Mouse (Mus musculus): ENCODE results near the gene Cd24a.

Gene Cd24a

GRCm38 (mm10) chr10:43581260-43581659 lies 3.2 kb downstream of the Cd24a start:
- DNase-seq (ENCODE audit: low read depth, low spot score): no peak

DNA sequence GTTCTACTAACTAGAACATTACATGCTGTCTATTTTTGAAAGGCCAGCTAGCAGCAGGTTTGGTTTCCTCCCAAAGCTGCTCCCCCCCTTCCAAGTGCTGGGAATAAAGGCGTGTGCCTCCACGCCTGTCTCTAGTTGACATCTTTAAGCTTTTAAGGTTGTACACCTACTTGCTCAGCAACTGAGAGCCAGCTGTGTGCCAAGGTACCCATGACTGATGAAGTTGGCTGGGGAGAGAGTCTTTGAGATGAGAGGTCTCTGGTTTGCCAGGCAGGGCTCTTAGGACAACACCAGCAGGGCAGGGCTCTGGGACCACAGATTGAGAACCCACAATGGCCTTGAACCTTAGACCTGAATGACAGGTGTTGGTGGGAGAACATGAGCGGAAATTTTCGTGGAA lies 6.5 kb downstream of the Cd24a start:
- no peak for DNase-seq (ENCODE audit: low read depth, low spot score)

DNA sequence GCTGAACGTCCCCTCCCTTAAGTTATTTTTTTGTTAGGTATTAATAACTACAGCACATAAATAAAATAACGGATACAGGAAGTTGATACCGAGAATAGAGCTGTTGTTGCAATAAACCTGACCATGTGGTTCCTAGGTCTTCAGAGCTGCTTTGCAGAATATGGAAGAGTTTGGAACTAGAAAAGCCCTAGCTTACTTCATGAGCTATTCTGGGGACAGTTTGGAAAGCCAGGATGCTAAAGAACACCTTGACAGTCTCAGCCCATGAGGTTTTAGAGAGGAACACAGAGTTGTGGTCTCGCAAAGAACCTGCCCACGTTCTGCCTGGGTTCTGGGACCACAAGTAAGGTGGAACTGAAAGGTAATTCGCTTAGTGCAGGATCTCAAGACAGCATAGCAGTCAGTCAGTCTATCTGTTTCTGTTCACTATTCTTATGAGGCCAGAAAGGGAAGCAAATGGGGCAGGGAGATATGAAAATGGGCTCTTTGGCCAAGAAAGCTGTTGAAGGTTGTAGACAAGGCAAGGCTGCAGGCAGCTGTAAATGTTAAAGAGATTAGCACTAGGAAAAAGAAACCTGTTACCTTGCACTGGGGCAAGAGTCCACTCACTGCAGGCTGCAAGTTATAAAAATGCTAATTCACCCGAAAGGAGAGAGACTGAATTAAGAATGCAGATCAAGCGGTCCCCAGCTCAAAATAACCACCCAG lies 10.5 kb downstream of the Cd24a start:
- DNase-seq (ENCODE audit: low read depth, low spot score): no peak

- no peak for DNase-seq (ENCODE audit: low read depth, low spot score)
Measured at GRCm38 (mm10) chr10:43591477-43591876, 13.4 kb downstream of the Cd24a start.

GRCm38 (mm10) chr10:43593182-43593581 lies 15.1 kb downstream of the Cd24a start:
- peak; percentile 6 for DNase-seq (ENCODE audit: low read depth, low spot score)

DNA sequence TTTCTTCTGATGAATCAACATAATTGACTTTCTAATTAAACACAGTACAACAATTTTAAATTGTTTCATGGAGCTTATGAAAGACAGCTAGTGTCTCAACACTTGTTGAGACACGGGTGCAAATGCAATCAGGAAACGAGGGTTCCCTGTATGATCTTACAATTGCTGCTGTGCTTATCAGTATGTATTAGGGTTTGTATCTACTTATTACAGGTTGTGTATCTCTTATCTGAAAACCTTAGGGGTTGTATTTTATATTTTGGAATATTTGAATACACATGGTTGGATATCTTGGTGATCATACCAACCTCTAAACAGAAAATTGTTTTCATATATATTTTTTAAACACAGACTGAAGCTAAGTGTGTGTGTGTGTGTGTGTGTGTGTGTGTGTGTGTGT lies 16.1 kb downstream of the Cd24a start:
- DNase-seq (ENCODE audit: low read depth, low spot score): no peak

DNA sequence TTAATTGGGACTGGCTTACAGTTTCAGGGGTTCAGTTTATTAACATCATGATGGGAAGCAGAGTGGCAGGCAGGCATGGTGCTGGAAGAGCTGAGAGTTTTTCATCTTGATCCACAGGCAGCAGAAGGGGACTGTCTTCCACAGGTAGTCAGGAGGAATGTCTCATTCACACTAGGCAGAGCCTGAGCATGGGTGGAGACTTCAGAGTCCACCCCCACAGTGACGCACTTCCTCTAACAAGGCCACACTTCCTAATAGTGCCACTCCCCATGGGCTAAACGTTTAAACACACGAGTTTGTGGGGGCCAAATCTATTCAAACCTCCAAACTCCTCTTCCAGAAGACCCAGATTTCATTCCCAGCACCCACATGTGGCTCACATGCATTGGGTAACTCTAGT lies 16.8 kb downstream of the Cd24a start:
- no peak for DNase-seq (ENCODE audit: low read depth, low spot score)

GRCm38 (mm10) chr10:43598067-43598726 lies 20.1 kb downstream of the Cd24a start:
- no peak for DNase-seq (ENCODE audit: low read depth, low spot score)

- no peak for DNase-seq (ENCODE audit: low read depth, low spot score)
Measured at GRCm38 (mm10) chr10:43601039-43601438, 23.0 kb downstream of the Cd24a start.

DNA sequence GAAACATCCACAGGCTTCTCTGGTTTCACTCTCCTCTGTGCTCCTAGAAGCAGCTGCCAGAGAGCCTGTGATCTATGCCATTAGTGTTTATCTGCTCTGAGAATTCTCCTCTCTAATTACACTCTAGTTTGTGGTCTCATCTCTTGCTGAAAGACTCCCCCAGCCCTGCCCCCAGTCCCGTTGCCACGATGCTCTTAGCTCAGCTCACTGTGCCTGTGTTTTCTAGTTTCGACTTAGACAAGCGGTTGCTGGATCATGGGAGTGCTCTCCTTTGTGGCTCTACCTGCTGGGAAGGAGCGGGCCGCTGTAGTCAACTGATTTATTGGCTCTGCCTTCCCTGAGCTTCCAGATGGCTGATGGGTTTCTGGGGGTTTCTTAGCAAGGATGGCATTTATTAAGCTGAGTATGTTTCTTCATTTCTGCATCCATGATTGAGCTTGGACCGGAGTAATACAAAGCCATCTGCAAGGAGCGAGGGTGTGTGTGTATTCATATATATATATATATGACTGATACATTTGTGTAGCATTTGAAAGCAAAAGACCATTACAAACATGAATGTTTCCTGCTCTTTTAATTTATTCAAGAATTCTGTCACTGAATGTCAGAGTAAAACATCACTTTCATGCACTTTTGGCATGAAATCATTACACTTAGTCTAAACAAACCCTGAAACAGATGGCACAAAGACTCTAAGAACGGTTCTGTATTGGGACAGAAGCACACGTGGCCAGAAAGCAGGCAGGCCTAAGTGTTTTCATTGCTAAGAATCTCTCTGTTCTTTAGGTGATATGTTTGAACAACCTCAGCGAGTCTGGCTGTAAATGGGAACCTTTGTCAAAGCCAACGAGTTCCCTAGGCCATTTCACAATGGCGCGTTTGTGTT lies 23.7 kb downstream of the Cd24a start:
- DNase-seq (ENCODE audit: low read depth, low spot score): no peak

- no peak for DNase-seq (ENCODE audit: low read depth, low spot score)
Measured at GRCm38 (mm10) chr10:43603975-43604686, 26.0 kb downstream of the Cd24a start.

GRCm38 (mm10) chr10:43604687-43605250 lies 26.7 kb downstream of the Cd24a start:
- no peak for DNase-seq (ENCODE audit: low read depth, low spot score)

- DNase-seq (ENCODE audit: low read depth, low spot score): peak; percentile 23
Measured at GRCm38 (mm10) chr10:43605901-43606300, 27.8 kb downstream of the Cd24a start.

DNA sequence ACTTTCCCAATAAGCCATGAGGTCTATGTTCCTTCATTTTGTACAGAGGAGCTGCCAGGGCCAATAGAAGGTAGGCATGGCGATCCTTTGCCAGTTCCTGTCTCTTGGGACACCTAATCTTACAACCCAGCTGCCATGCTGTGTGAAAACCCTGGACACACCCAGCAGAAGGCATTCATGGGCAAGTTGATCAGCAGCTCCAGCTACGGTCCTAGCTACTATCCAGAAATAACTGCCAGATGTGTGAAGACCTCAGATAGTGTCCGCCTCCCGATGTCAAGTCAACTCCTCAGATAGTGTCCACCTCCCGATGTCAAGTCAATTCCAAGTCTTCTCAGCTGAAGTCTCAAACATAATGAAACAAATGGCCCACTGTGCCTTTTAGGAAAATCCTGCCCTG lies 31.4 kb downstream of the Cd24a start:
- DNase-seq (ENCODE audit: low read depth, low spot score): no peak

DNA sequence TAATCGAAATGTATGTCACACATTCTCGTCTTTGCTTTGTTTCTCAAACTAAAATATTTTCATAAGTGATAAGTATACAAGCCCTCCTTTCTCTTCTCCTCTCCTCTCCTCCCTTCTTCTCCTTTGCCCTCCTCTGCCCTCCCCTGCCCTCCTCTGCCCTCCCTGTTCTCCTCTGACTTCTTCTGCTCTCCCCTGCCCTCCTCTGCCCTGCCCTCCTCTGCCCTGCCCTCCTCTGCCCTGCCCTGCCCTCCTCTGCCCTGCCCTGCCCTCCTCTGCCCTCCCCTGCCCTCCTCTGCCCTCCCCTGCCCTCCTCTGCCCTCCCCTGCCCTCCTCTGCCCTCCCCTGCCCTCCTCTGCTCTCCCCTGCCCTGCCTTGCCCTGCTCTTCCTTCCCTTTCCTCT lies 31.9 kb downstream of the Cd24a start:
- no peak for DNase-seq (ENCODE audit: low read depth, low spot score)

- no peak for DNase-seq (ENCODE audit: low read depth, low spot score)
Measured at GRCm38 (mm10) chr10:43611081-43611480, 33.0 kb downstream of the Cd24a start.

- DNase-seq (ENCODE audit: low read depth, low spot score): peak; percentile 14
Measured at GRCm38 (mm10) chr10:43619059-43619531, 41.0 kb downstream of the Cd24a start.

GRCm38 (mm10) chr10:43619939-43620338 lies 41.9 kb downstream of the Cd24a start:
- DNase-seq (ENCODE audit: low read depth, low spot score): no peak

DNA sequence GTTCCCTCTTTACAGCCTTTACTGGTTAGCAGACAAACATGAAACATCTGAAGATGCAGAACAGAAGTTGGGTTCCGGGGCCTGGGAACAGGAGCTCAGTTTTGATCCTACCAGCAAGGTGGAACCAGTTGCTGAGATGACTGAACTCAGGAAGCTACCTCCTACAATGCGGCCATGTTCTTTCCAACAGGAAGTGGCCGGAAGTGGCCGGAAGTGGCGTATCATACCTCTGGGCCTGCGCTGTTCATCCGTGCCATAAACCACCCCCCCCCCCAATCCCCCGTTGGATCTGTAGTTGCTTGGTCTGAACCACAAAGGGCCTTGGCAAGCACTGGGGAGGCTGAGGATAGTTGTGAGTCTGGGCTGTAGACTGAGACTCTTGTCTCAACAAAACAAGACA lies 45.4 kb downstream of the Cd24a start:
- no peak for DNase-seq (ENCODE audit: low read depth, low spot score)

- DNase-seq (ENCODE audit: low read depth, low spot score): no peak
Measured at GRCm38 (mm10) chr10:43624362-43624761, 46.3 kb downstream of the Cd24a start.

GRCm38 (mm10) chr10:43624791-43625398 lies 46.8 kb downstream of the Cd24a start:
- no peak for DNase-seq (ENCODE audit: low read depth, low spot score)

Data from R1 (cell line).